8 mouse cellular contexts compared by ENCODE assay signal in the genomic region with DNA sequence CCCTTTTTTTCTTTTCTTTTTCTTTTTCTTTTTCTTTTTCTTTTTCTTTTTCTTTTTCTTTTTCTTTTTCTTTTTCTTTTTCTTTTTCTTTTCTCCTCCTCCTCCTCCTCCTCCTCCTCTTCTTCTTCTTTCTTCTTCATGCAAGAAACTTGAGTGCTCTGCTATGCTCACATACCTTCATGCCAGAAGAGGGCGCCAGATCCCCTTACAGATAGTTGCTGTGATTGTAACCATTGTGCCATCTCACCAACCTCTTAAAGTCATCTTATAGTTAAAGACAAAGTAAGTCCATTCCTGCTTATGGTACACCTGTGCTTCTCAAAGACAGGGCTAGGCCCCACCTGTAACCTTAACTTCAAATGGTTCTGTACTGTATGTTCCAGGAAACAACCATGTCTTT. TPM values are rescaled to one million over a fixed set of nuclear protein-coding genes. Genes with fewer than 3 reads are reported as not detected.
DNase-seq lines count a peak whose midpoint lies in the region; ATAC-seq and TF ChIP-seq lines count a peak whose summit lies in the region.
"Not testable (repeated sequence)": the region's sequence is repeated elsewhere in the genome, so short reads cannot be mapped to it uniquely, and the experiment has no call there.

No protein-coding gene starts in this region.

- not testable (repeated sequence) for ATAC-seq in kidney, postnatal 0 days (replicated peaks; ENCODE audit: low FRiP score, low read depth)
- peak; percentile 65; the same call in 1 of the 2 replicates for ATAC-seq in monocyte, adult 5-6 weeks (replicated peaks; ENCODE audit: insufficient number of reproducible peaks, low FRiP score, low TSS enrichment, poor library complexity, severe bottlenecking)

- 33% methylated on average over 1 of the region's 1 CpGs for WGBS in kidney, postnatal 0 days
- 29% methylated on average over 1 of the region's 1 CpGs for WGBS in lung, adult 2 months
- 33% methylated on average over 1 of the region's 1 CpGs for WGBS in thymus, adult 2 months

- not testable (repeated sequence) for TF ChIP-seq POLR2A in lung, adult 2 months (IDR thresholded peaks at IDR 0.05; ENCODE audit: borderline replicate concordance, extremely low read depth, low read depth, low read length); thymus, adult 2 months (IDR thresholded peaks at IDR 0.05; ENCODE audit: control insufficient read depth, extremely low read depth, insufficient read depth, low read length, poor library complexity)

- not testable (repeated sequence) for H3K27ac ChIP-seq in kidney, postnatal 0 days; thymus, adult 2 months (ENCODE audit: control insufficient read depth, insufficient read depth, low read length)

- not testable (repeated sequence) for H3K9me3 ChIP-seq in kidney, postnatal 0 days (replicated peaks; ENCODE audit: low read length)

- not testable (repeated sequence) for H3K4me3 ChIP-seq in kidney, postnatal 0 days (replicated peaks; ENCODE audit: low read depth, low read length); lung, adult 2 months (replicated peaks; ENCODE audit: extremely low read depth, low read depth, low read length); thymus, adult 2 months (ENCODE audit: control insufficient read depth, insufficient read depth, low read length)

- not testable (repeated sequence) for H3K9ac ChIP-seq in kidney, postnatal 0 days (ENCODE audit: low read depth, low read length)

- not testable (repeated sequence) for H3K36me3 ChIP-seq in kidney, postnatal 0 days (ENCODE audit: insufficient read depth, low read length); thymus, adult 2 months (ENCODE audit: control insufficient read depth, insufficient read depth, low read length)

- not testable (repeated sequence) for H3K4me2 ChIP-seq in kidney, postnatal 0 days (ENCODE audit: low read length)

- TF ChIP-seq CTCF in kidney, postnatal 0 days (IDR thresholded peaks at IDR 0.05; ENCODE audit: low read depth): peak; percentile 57
- 0 out of 2 replicates have a peak, but pooled peaks have one; percentile 3 for TF ChIP-seq CTCF in lung, adult 2 months (IDR thresholded peaks at IDR 0.05; ENCODE audit: insufficient read depth, low read length)
- not testable (repeated sequence) for TF ChIP-seq CTCF in thymus, adult 2 months (IDR thresholded peaks at IDR 0.05; ENCODE audit: borderline replicate concordance, control insufficient read depth, extremely low read depth, insufficient read depth, low read length, poor library complexity)

- not testable (repeated sequence) for H3K27me3 ChIP-seq in kidney, postnatal 0 days (ENCODE audit: insufficient read depth, low read length); thymus, adult 2 months (ENCODE audit: control insufficient read depth, insufficient read depth, low read length)

- peak; percentile 57 for DNase-seq in CD4-positive helper T cell, adult 2 months (ENCODE audit: low read depth, low spot score)
- peak; percentile 74 for DNase-seq in ZHBTc4 (ENCODE audit: low read depth, low spot score)
- DNase-seq in embryo, embryonic 10 days (ENCODE audit: low spot score): peak; percentile 70
- peak; percentile 11 for DNase-seq in gastrocnemius, postnatal 10 days
- DNase-seq in kidney, postnatal 0 days (ENCODE audit: low spot score): peak; percentile 41
- DNase-seq in lung, adult 2 months: not testable (repeated sequence)
- DNase-seq in thymus, adult 2 months: peak; percentile 53

- not testable (repeated sequence) for H3K4me1 ChIP-seq in kidney, postnatal 0 days (replicated peaks; ENCODE audit: insufficient read depth, low read length); lung, adult 2 months (ENCODE audit: control insufficient read depth, insufficient read depth, low read length); thymus, adult 2 months (replicated peaks; ENCODE audit: control insufficient read depth, insufficient read depth, low read length)

RNA-seq across cellular contexts. Expression of a gene that starts 10.5 kb away (rescaled TPM):
- 10 to 100 TPM; 14.4 to 21.2 TPM for total RNA-seq in gastrocnemius, postnatal 10 days (2021)
- polyA plus RNA-seq in kidney, postnatal 0 days (2015; fragmentation: Nextera tagmentation; extraction: Ambion mirVana): 51.1 and 53.5 TPM in 2 replicates
- 17.0 and 23.8 TPM in 2 replicates for polyA plus RNA-seq in lung, adult 2 months (2012; rRNA removed)
- total RNA-seq in monocyte, adult 5-6 weeks (2017): 133 to 209 TPM (median 170 TPM) in 3 replicates
- polyA plus RNA-seq in thymus, adult 2 months (2012; rRNA removed): 26.1 and 26.8 TPM in 2 replicates
